Mouse (Mus musculus) CH12.LX (cell line): ENCODE results near the gene Gnat1. TPM values are rescaled to one million over a fixed set of nuclear protein-coding genes. Genes with fewer than 3 reads are reported as not detected.

Experiments
- DNase-seq: peaks from one replicate; pipeline ENCODE4 v3.0.0-alpha.2; 2013; ENCODE audit errors: extremely low read depth
- H3K27ac ChIP-seq: 2 replicates; pipeline ENCODE4 v1.5.1; 2012; ENCODE audit warnings: low read depth, mild to moderate bottlenecking, control low read depth, moderate library complexity; ENCODE audit not compliant: insufficient read depth
- H3K27me3 ChIP-seq: replicated peaks from 2 replicates; pipeline ENCODE3; 2012; ENCODE audit warnings: inconsistent platforms
- H3K36me3 ChIP-seq, 2 experiments: replicated peaks in 1 of 2; 2 replicates each; pipeline versions ENCODE3 to v1.6.1; 2012; ENCODE audit warnings: inconsistent platforms in 1 of 2, low read length in 1 of 2, mild to moderate bottlenecking in 1 of 2, mixed read lengths in 1 of 2, moderate library complexity in 1 of 2; ENCODE audit not compliant: control insufficient read depth in 1 of 2, insufficient read depth in 1 of 2
- H3K4me1 ChIP-seq, 2 experiments: 2 replicates each; pipeline ENCODE4 v1.6.1; 2012; ENCODE audit warnings: inconsistent platforms in 1 of 2, moderate library complexity in 1 of 2; ENCODE audit not compliant: insufficient read depth in 2 of 2, control insufficient read depth in 1 of 2
- H3K4me2 ChIP-seq: 2 replicates; pipeline ENCODE4 v1.6.1; 2012; ENCODE audit warnings: low read depth, mild to moderate bottlenecking, control low read depth; ENCODE audit not compliant: poor library complexity, insufficient read depth, severe bottlenecking
- H3K4me3 ChIP-seq, 3 experiments: fragments of 150-350 bp in 1 of 3; sonication (generic) in 1 of 3; replicated peaks in 1 of 3; 2 replicates each; pipeline versions ENCODE3 to v1.5.1; 2011 to 2012; ENCODE audit warnings: low read depth in 2 of 3, low read length in 2 of 3, mild to moderate bottlenecking in 2 of 3, moderate library complexity in 2 of 3, control low read depth in 1 of 3, improper control_type of control experiment in 1 of 3, inconsistent platforms in 1 of 3, mixed read lengths in 1 of 3; ENCODE audit not compliant: poor library complexity in 1 of 3
- H3K79me2 ChIP-seq: replicated peaks from 2 replicates; pipeline ENCODE4 v1.6.1; 2012; ENCODE audit warnings: mild to moderate bottlenecking, moderate library complexity; ENCODE audit not compliant: control insufficient read depth, poor library complexity, insufficient read depth, severe bottlenecking; ENCODE audit errors: extremely low read depth
- H3K9ac ChIP-seq: 2 replicates; pipeline ENCODE4 v1.6.1; 2012; ENCODE audit warnings: low read depth, mild to moderate bottlenecking, control low read depth, moderate library complexity; ENCODE audit not compliant: insufficient read depth
- H3K9me3 ChIP-seq: replicated peaks from 2 replicates; pipeline ENCODE3; 2012; ENCODE audit warnings: low read length, inconsistent platforms, mixed read lengths
- CHD1 ChIP-seq: IDR thresholded peaks from 2 replicates; pipeline ENCODE4 v1.6.1; 2012; ENCODE audit warnings: low read depth, low read length, improper control_type of control experiment, inconsistent platforms
- CTCF ChIP-seq, 2 experiments: IDR thresholded peaks in 1 of 2; conservative IDR thresholded peaks in 1 of 2; 2 replicates each; pipeline ENCODE4 v1.5.1; 2011 to 2012; ENCODE audit warnings: low read depth in 2 of 2, low read length in 2 of 2, improper control_type of control experiment in 1 of 2, inconsistent platforms in 1 of 2, mild to moderate bottlenecking in 1 of 2, moderate library complexity in 1 of 2
- E2F4 ChIP-seq: IDR thresholded peaks from 2 replicates; pipeline ENCODE4 v1.6.1; 2011; ENCODE audit warnings: low read depth, low read length, improper control_type of control experiment; ENCODE audit not compliant: insufficient replicate concordance
- ELF1 ChIP-seq: IDR thresholded peaks from 2 replicates; pipeline ENCODE4 v1.6.1; 2014; ENCODE audit warnings: low read depth, mild to moderate bottlenecking, inconsistent platforms, low read length, improper control_type of control experiment
- EP300 ChIP-seq: IDR thresholded peaks from 2 replicates; pipeline ENCODE4 v1.6.1; 2011; ENCODE audit warnings: low read length, improper control_type of control experiment
- ETS1 ChIP-seq: conservative IDR thresholded peaks from 2 replicates; pipeline ENCODE4 v1.6.1; 2012; ENCODE audit warnings: low read depth, mild to moderate bottlenecking, inconsistent platforms, low read length, improper control_type of control experiment, moderate library complexity
- HCFC1 ChIP-seq: IDR thresholded peaks from 2 replicates; pipeline ENCODE4 v1.6.1; 2012; ENCODE audit warnings: low read depth, mild to moderate bottlenecking, inconsistent platforms, low read length, improper control_type of control experiment
- JUN ChIP-seq: IDR thresholded peaks from 2 replicates; pipeline ENCODE4 v1.6.1; 2011; ENCODE audit warnings: low read depth, mild to moderate bottlenecking, low read length, improper control_type of control experiment, moderate library complexity; ENCODE audit not compliant: insufficient read depth
- MAFK ChIP-seq: IDR thresholded peaks from 2 replicates; pipeline ENCODE4 v1.6.1; 2011; ENCODE audit warnings: low read length, improper control_type of control experiment; ENCODE audit not compliant: insufficient replicate concordance
- MAX ChIP-seq: IDR thresholded peaks from 2 replicates; pipeline ENCODE4 v1.6.1; 2011; ENCODE audit warnings: low read length, improper control_type of control experiment
- MYC ChIP-seq: IDR thresholded peaks from 2 replicates; pipeline ENCODE4 v1.6.1; 2011; ENCODE audit warnings: low read depth, mild to moderate bottlenecking, improper control_type of control experiment, low read length
- SMC3 ChIP-seq: IDR thresholded peaks from 2 replicates; pipeline ENCODE4 v1.6.1; 2011; ENCODE audit warnings: low read depth, low read length, improper control_type of control experiment
- USF2 ChIP-seq: conservative IDR thresholded peaks from 2 replicates; pipeline ENCODE4 v1.6.1; 2011; ENCODE audit warnings: low read depth, low read length, improper control_type of control experiment
- dilution Hi-C: fragments of 300-500 bp; cut with MboI; formaldehyde crosslinking; loops from 2 replicates; pipeline ENCODE4 v1.14.3; 2020; ENCODE audit warnings: low sequenced_read_pairs; ENCODE audit not compliant: extremely low pct_unique_long_range_greater_than_20kb, extremely low pct_ligation_motif_present
- in situ Hi-C: fragments of 300-500 bp; cut with MboI; formaldehyde crosslinking; loops from 3 replicates; pipeline ENCODE4 v1.14.3; 2019; ENCODE audit warnings: low sequenced_read_pairs, low pct_ligation_motif_present, low pct_unique_long_range_greater_than_20kb, mixed read lengths
- polyA plus RNA-seq: library from polyadenylated mRNA; unstranded; fragments of >175 nt; gene quantifications from 2 replicates; pipeline ENCODE4 v1.2.1, GENCODE M21; 2012; ENCODE audit warnings: low read depth; ENCODE audit not compliant: insufficient read length
- total RNA-seq, 2 experiments: library from RNA; depleted of rRNA; stranded (reverse); fragments of 300-350 nt in 1 of 2; fragments of >200 nt in 1 of 2; gene quantifications; 2 replicates each; pipeline ENCODE4 v1.2.3; 2012 to 2014

Gnat1 gene
- total and polyA plus RNA-seq, 3 experiments = 3.0 TPM; not detected in 2

DNA sequence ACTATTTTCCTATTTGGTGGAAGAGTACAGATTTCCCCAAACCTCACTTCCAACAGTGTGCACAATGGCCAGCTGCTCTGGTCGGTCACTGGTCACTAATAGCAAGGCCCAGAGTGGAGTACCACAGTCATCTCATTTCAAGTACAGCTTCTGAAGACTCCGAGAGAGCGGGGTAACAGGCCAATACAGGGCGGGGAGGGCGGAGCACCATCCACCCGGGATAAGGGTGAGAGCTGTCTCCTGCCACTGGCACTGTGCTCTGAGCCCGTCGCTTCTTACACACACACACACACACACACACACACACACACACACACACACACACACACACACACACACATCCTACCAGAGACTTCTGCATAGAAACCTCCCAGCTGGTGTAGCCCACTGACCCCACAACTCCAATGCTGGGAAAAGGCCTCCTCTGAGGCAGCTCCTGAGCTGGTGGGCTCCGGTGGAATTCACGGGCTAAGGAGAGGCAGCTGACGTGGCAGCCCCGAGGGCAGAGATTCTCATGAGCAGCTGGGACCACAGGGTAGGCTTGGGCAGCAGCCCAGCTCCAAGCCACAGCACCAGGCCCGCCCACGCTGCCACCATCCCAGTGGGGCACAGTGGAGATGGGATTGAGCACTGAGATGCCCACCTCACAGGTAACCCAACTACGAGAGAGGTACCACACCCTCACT, 53.2 kb downstream of the Gnat1 start:
- no peak overlapping the region for H3K4me3 ChIP-seq

DNA sequence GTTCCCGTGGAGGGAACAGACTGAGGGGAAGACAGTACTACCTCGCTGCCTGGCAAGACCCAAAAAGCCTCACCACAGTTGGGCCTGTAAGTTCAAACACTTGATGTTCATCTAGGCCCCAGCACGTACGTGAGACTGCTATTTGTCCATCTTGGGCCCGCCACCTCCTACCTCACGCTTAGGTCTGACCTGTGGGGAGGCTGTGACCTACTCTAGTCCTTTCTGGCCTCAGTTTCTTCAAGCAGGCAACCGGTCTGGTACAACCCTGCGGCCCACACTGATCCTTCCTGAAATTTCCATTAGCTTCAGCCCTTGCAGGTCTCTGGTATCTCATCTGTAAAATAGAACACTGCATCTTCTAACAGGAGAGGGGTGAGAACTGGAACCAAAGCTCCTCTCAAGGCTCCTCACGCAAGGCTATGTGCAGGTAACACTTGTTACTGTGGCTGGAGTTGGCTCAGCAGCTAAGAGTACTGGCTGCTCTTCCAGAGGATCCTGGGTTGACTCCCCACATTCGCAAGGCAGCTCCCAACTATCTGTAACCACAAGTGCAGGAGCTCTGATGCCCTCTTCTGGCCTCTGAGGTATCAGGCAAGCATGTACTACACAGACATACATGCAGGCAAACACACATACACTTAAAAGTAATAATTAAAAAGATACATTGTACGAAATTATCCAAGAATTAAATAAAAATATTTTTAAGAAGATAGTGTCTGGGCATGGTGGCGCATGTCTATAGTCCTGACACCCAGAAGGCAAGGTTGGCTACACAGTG, 54.0 kb downstream of the Gnat1 start:
- no peak overlapping the region for H3K4me2 ChIP-seq
- no peak overlapping the region for H3K4me3 ChIP-seq
- dilution Hi-C loops = no loop called here
- in situ Hi-C loops = no loop called here
- no peak for DNase-seq
- H3K4me1 ChIP-seq = peaks cover 31 to 64% of the 10 kb centered on the region in 2 experiments
- no peak overlapping the region for H3K27ac ChIP-seq
- no peaks in the 10 kb centered on the region for H3K9me3 ChIP-seq
- H3K36me3 ChIP-seq = peaks cover 30 to 74% of the 10 kb centered on the region in 2 experiments
- H3K9ac ChIP-seq = no peak overlapping the region
- peak in 1 of 2 experiments; percentile 15; a peak in 1 of 4 replicates for TF ChIP-seq CTCF (conservative IDR thresholded peaks at IDR 0.05 in 1 of 2, IDR thresholded peaks at IDR 0.05 in 1 of 2; ENCODE audit: low read depth in 2 of 2, low read length in 2 of 2)
- no peak for TF ChIP-seq EP300
- no peaks in the 10 kb centered on the region for H3K27me3 ChIP-seq
- peaks cover 55% of the 10 kb centered on the region for H3K79me2 ChIP-seq

More for the DNA sequence above, 53.2 kb downstream of the Gnat1 start:
- no peak overlapping the region for H3K27ac ChIP-seq
- no peak overlapping the region for H3K9ac ChIP-seq
- peaks cover 29 to 75% of the 10 kb centered on the region in 2 experiments for H3K36me3 ChIP-seq
- no peak overlapping the region for H3K4me2 ChIP-seq
- dilution Hi-C loops = no loop called here
- TF ChIP-seq CHD1 (no peak), MYC (no peak), E2F4 (no peak), HCFC1 (no peak), MAFK (no peak), ETS1 (no peak), JUN (no peak), ELF1 (no peak), MAX (no peak), USF2 (no peak), SMC3 (no peak)
- H3K79me2 ChIP-seq = peaks cover 63% of the 10 kb centered on the region
- H3K4me1 ChIP-seq = peaks cover 33 to 72% of the 10 kb centered on the region in 2 experiments
- in situ Hi-C loops = no loop called here
- H3K27me3 ChIP-seq = no peaks in the 10 kb centered on the region
- H3K9me3 ChIP-seq = no peaks in the 10 kb centered on the region
- no peak for DNase-seq
